Mouse (Mus musculus) Muller cell, postnatal 12 days (primary cell): Measurements from ENCODE around the gene Nhej1.
A peak's percentile ranks its signal among the peaks of the same experiment; 100 is the strongest.

ENCODE experiments used
- DNase-seq: peaks from one replicate; pipeline ENCODE4 v3.0.0-alpha.2; 2015; ENCODE audit errors: inconsistent ontology term

Nhej1 gene

DNA sequence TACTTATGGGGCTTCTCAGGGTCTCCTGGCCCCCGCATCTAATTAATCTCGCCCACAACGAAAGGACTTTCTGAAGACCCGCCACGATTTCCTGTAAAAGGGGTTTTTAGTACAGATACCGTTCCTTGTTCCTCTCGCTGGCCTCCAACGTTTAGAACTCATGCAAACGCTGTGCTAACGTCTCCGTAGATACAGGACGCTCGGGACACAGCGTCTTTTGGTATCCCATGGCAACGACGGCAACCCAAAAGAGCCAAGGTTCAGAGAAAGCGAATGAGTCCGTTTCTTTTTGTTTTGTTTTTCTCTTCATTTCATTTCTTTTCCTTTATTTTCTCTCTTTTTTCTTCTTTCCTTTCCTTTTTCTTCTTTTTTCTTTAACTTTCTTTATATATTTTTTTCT lies 189.6 kb downstream of the Nhej1 start, which contains the start of gene Cfap65:
Cfap65 (minus strand) TSS at position 198 of the 400 bp plus-strand sequence.
- DNase-seq, result peak; percentile 18

DNA sequence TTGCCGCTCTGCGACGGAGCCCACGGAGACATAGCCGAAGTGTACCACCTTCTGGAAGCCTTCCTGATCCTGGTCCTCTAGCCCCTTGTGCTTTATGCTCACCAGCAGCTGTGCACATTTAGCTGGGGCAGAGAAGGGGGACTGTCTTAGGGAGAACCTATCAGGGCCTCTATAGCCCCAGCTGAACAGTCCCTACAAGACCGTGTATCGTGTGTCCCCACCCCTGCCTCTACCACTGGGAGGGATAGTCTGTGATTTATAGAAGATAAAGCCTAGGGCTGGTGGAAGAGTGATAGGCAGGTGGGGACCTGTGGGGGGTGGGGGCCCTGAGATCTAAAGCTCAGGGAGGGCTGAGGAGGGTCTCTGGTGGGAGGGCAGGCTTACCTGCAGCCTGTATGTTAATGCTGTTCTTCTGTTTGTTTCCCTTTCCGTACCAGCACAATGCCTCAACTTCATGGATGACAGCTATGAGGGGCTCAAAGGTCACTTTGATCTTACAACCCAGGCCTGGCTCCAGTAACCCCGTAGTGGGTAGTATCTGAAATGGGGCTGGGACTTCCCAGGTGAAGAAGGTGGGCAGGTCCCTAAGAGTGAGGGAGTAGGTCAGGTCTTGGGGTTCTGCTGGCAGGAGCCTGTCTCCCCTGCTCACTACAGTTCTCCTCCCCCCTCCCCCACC lies 197.2 kb downstream of the Nhej1 start:
- DNase-seq, result no peak

DNA sequence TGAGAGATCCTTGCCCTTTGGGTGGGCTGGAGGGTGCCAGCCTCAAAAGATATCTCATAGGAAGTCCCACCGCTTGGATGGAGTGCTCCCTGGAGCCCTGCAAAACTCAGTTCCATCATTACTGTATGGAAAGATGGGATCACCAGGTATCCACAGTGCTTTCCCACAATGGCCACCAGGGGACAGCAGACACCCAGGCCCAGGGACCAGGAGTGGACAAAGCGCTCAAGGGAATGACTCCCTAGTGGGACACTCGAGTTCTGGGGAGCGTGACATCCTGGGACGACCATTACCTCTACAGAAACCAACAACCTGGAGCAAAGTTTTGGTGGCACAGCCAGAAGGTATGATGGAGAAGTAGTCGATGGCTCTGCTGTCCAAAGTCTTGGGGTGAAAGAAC lies 198.3 kb downstream of the Nhej1 start:
- peak; percentile 45 for DNase-seq

DNA sequence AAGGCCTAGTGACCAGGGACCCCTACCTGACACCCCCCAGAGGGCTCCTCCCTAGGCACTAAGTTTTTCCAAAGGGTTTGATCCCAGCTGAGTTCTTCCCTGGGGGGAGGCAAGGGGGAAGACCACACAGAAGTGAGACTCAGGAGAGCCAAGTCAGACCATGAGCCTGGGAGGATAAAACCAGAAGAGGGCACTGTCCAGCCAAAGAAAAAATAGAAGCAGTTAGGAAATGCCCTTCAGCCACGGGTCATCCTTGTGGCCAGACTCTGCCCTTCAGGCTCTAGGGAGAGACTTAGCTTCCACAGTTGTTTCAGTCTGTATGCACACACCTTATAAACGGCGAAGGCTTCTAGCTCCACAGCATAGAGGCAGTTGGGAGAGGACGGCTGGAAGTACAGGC lies 200.5 kb downstream of the Nhej1 start:
- DNase-seq, result no peak
